Mouse (Mus musculus): ENCODE measurements around the gene Slc15a3. TPM values are rescaled to one million over a fixed set of nuclear protein-coding genes. Genes with fewer than 3 reads are reported as not detected.

Gene Slc15a3
- total RNA-seq (2012; rRNA removed) (not detected in 2 replicates), polyA plus RNA-seq (2012; ENCODE audit: insufficient read depth in 1 of 2, insufficient read length in 2 of 2, low read depth in 1 of 2, low replicate concordance in 2 of 2, missing spikeins in 1 of 2) (not detected)

- Histone ChIP-seq H3K9me3 (replicated peaks; ENCODE audit: insufficient read depth, low read length) (no peaks in the 10 kb centered on the region), H3K4me1 (ENCODE audit: control insufficient read depth in 1 of 2, insufficient read depth in 2 of 2, low read length in 2 of 2) (no peaks in the 10 kb centered on the region), H3K27me3 (ENCODE audit: control insufficient read depth in 1 of 2, insufficient read depth in 2 of 2, low read length in 2 of 2) (no peaks in the 10 kb centered on the region; a peak in 1 of 4 replicates), H3K9ac (ENCODE audit: control insufficient read depth, low read depth, low read length, poor library complexity, severe bottlenecking) (no peak within 1 kb of the TSS), H3K36me3 (ENCODE audit: control insufficient read depth in 1 of 2, insufficient read depth in 2 of 2, low read length in 2 of 2) (no peaks in the 10 kb centered on the region), H3K4me3 (ENCODE audit: control insufficient read depth in 1 of 2, insufficient read depth in 1 of 2, low read depth in 2 of 2, low read length in 2 of 2) (no peak within 1 kb of the TSS), H3K27ac (ENCODE audit: control insufficient read depth, low read depth, low read length) (no peak within 1 kb of the TSS), H3K79me2 (ENCODE audit: control insufficient read depth, insufficient read depth, low read length, poor library complexity) (no peaks in the 10 kb centered on the region)
- no peak for TF ChIP-seq CHD2 (IDR thresholded peaks at IDR 0.05; ENCODE audit: low read length)
- TF ChIP-seq POLR2A (IDR thresholded peaks at IDR 0.05; ENCODE audit: control insufficient read depth in 1 of 2, insufficient read depth in 1 of 2, low read depth in 1 of 2, low read length in 2 of 2, poor library complexity in 1 of 2): no peak
- TF ChIP-seq BHLHE40 (IDR thresholded peaks at IDR 0.05; ENCODE audit: borderline replicate concordance, low read depth, low read length): no peak
- TF ChIP-seq NELFE (IDR thresholded peaks at IDR 0.05; ENCODE audit: low read depth, low read length): no peak
- no peak for TF ChIP-seq HCFC1 (IDR thresholded peaks at IDR 0.05; ENCODE audit: low read depth, low read length)
- TF ChIP-seq MXI1 (IDR thresholded peaks at IDR 0.05; ENCODE audit: low read depth, low read length): no peak
- TF ChIP-seq UBTF (IDR thresholded peaks at IDR 0.05; ENCODE audit: borderline replicate concordance, insufficient read depth, low read depth, low read length): no peak
- DNase-seq (ENCODE audit: low read depth, low spot score): peak; percentile 28
These were observed at the start of gene Slc15a3 for GRCm38 (mm10) chr19:10839010-10839892. Slc15a3 (plus strand) TSS chr19:10839727.

DNA sequence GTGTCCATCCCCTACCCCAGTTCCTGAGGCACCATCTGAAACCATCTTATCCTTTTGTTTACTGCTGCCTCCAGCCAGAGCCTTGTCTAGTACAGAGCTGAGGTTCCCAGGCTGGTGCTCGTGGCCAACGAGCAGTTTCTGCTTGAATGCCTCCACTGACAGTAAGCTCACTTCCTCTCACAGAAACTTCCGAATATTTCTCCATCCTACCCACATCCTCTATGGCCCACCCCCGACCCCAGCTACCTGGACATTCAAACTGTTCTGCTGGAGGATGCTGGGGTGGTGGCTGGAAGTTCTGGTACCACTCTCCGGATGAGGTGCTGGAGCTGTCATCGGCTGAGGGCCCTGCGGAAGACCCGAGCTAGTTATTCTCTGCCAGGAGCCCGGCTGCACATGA lies 49.2 kb upstream of the Slc15a3 start:
- no peaks in the 10 kb centered on the region for H3K9me3 ChIP-seq (replicated peaks; ENCODE audit: insufficient read depth, low read length)
- no peak overlapping the region for H3K4me3 ChIP-seq (ENCODE audit: control insufficient read depth in 1 of 2, insufficient read depth in 1 of 2, low read depth in 2 of 2, low read length in 2 of 2)
- TF ChIP-seq RAD21 (IDR thresholded peaks at IDR 0.05; ENCODE audit: low read depth, low read length): no peak
- H3K27ac ChIP-seq (ENCODE audit: control insufficient read depth, low read depth, low read length): no peak overlapping the region
- no peak for DNase-seq (ENCODE audit: low read depth, low spot score)
- H3K4me1 ChIP-seq (ENCODE audit: control insufficient read depth in 1 of 2, insufficient read depth in 2 of 2, low read length in 2 of 2): no peaks in the 10 kb centered on the region
- no peaks in the 10 kb centered on the region for H3K36me3 ChIP-seq (ENCODE audit: control insufficient read depth in 1 of 2, insufficient read depth in 2 of 2, low read length in 2 of 2)
- no peaks in the 10 kb centered on the region for H3K79me2 ChIP-seq (ENCODE audit: control insufficient read depth, insufficient read depth, low read length, poor library complexity)
- H3K9ac ChIP-seq (ENCODE audit: control insufficient read depth, low read depth, low read length, poor library complexity, severe bottlenecking): no peak overlapping the region
- H3K27me3 ChIP-seq (ENCODE audit: control insufficient read depth in 1 of 2, insufficient read depth in 2 of 2, low read length in 2 of 2): no peaks in the 10 kb centered on the region; a peak in 1 of 4 replicates

DNA sequence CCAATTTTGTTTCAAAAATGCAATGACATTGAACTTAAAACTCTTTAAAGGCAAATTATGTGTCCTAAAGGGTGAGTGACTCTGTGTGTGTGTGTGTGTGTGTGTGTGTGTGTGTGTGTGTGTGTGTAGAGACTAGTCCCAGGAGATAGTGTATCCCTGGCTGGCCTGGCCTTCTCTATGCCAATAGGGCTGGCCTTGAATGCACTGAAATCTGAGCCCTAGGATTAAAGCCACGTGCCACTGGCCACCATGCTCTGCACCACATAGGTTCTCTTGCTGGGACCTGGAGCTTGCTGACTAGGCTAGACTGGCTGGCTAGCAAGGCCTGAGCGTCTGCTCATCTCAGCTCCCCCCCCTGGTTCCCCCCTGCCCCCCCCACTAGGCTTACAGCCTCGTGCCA lies 46.5 kb upstream of the Slc15a3 start:
- Histone ChIP-seq H3K79me2 (ENCODE audit: control insufficient read depth, insufficient read depth, low read length, poor library complexity) (no peaks in the 10 kb centered on the region), H3K27ac (ENCODE audit: control insufficient read depth, low read depth, low read length) (no peak overlapping the region), H3K4me1 (ENCODE audit: control insufficient read depth in 1 of 2, insufficient read depth in 2 of 2, low read length in 2 of 2) (no peaks in the 10 kb centered on the region), H3K4me3 (ENCODE audit: control insufficient read depth in 1 of 2, insufficient read depth in 1 of 2, low read depth in 2 of 2, low read length in 2 of 2) (no peak overlapping the region), H3K27me3 (ENCODE audit: control insufficient read depth in 1 of 2, insufficient read depth in 2 of 2, low read length in 2 of 2) (no peaks in the 10 kb centered on the region; a peak in 2 of 4 replicates), H3K9me3 (replicated peaks; ENCODE audit: insufficient read depth, low read length) (no peaks in the 10 kb centered on the region), H3K9ac (ENCODE audit: control insufficient read depth, low read depth, low read length, poor library complexity, severe bottlenecking) (no peak overlapping the region), H3K36me3 (ENCODE audit: control insufficient read depth in 1 of 2, insufficient read depth in 2 of 2, low read length in 2 of 2) (no peaks in the 10 kb centered on the region)
- no peak for DNase-seq (ENCODE audit: low read depth, low spot score)
- TF ChIP-seq JUND (IDR thresholded peaks at IDR 0.05; ENCODE audit: low read depth, low read length) (no peak), SIN3A (IDR thresholded peaks at IDR 0.05; ENCODE audit: low read length) (no peak), USF1 (IDR thresholded peaks at IDR 0.05; ENCODE audit: low read depth, low read length) (no peak), MYC (IDR thresholded peaks at IDR 0.05; ENCODE audit: low read depth, low read length) (no peak), GATA1 (IDR thresholded peaks at IDR 0.05; ENCODE audit: low read depth, low read length) (no peak), ZNF384 (IDR thresholded peaks at IDR 0.05; ENCODE audit: low read depth, low read length) (no peak), CTCF (IDR thresholded peaks at IDR 0.05 in 2 of 3, conservative IDR thresholded peaks at IDR 0.05 in 1 of 3; ENCODE audit: control insufficient read depth in 1 of 3, insufficient read depth in 1 of 3, low read depth in 2 of 3, low read length in 3 of 3, poor library complexity in 1 of 3, severe bottlenecking in 1 of 3) (no peak), ETS1 (IDR thresholded peaks at IDR 0.05; ENCODE audit: low read depth, low read length) (no peak), NELFE (IDR thresholded peaks at IDR 0.05; ENCODE audit: low read depth, low read length) (no peak), UBTF (IDR thresholded peaks at IDR 0.05; ENCODE audit: borderline replicate concordance, insufficient read depth, low read depth, low read length) (no peak), NRF1 (IDR thresholded peaks at IDR 0.05; ENCODE audit: insufficient read depth, low read depth, low read length, poor library complexity, severe bottlenecking) (no peak), MAFK (IDR thresholded peaks at IDR 0.05; ENCODE audit: borderline replicate concordance, low read depth, low read length) (no peak)
